Mouse (Mus musculus): Measurements from ENCODE around the gene BC048403. TPM values are rescaled to one million over a fixed set of nuclear protein-coding genes. Genes with fewer than 3 reads are reported as not detected.

BC048403 gene
- polyA plus RNA-seq (2017; shearing (Covaris generic)) = 1 to 10 TPM; 2.8 to 4.6 (median 4.5) TPM

GRCm38 (mm10) chr10:121739548-121740505 is at the start of gene BC048403:
TSS of gene BC048403 (plus strand) at chr10:121739937.
- peak; percentile 82 for ATAC-seq

GRCm38 (mm10) chr10:121692944-121693579 is 46.7 kb upstream of the BC048403 start:
- ATAC-seq = no peak

GRCm38 (mm10) chr10:121694567-121694966 is 45.2 kb upstream of the BC048403 start:
- ATAC-seq = no peak

- peak; percentile 69 for ATAC-seq
Observed at GRCm38 (mm10) chr10:121701296-121702248, 38.2 kb upstream of the BC048403 start.

GRCm38 (mm10) chr10:121703619-121704018 is 36.1 kb upstream of the BC048403 start:
- no peak for ATAC-seq

GRCm38 (mm10) chr10:121704871-121705270 is 34.9 kb upstream of the BC048403 start:
- no peak for ATAC-seq

GRCm38 (mm10) chr10:121705399-121706163 is 34.2 kb upstream of the BC048403 start:
- ATAC-seq = no peak

GRCm38 (mm10) chr10:121716862-121717261 is 22.9 kb upstream of the BC048403 start:
- no peak for ATAC-seq

GRCm38 (mm10) chr10:121718896-121719585 is 20.7 kb upstream of the BC048403 start:
- no peak for ATAC-seq

GRCm38 (mm10) chr10:121720701-121721100 is 19.0 kb upstream of the BC048403 start:
- ATAC-seq = no peak

GRCm38 (mm10) chr10:121726505-121726904 is 13.2 kb upstream of the BC048403 start:
- no peak for ATAC-seq

GRCm38 (mm10) chr10:121727151-121727550 is 12.6 kb upstream of the BC048403 start:
- no peak for ATAC-seq

GRCm38 (mm10) chr10:121728226-121728625 is 11.5 kb upstream of the BC048403 start:
- no peak for ATAC-seq

GRCm38 (mm10) chr10:121731048-121731725 is 8.6 kb upstream of the BC048403 start:
- no peak for ATAC-seq

GRCm38 (mm10) chr10:121732542-121732941 is 7.2 kb upstream of the BC048403 start:
- ATAC-seq = no peak

- ATAC-seq = no peak
Observed at GRCm38 (mm10) chr10:121737256-121737655, 2.5 kb upstream of the BC048403 start.

GRCm38 (mm10) chr10:121742336-121742735 is 2.6 kb downstream of the BC048403 start:
- ATAC-seq = no peak

- no peak for ATAC-seq
Observed at GRCm38 (mm10) chr10:121750175-121750574, 10.4 kb downstream of the BC048403 start.

- no peak for ATAC-seq
Observed at GRCm38 (mm10) chr10:121754237-121754636, 14.5 kb downstream of the BC048403 start.

- ATAC-seq = no peak
Observed at GRCm38 (mm10) chr10:121755822-121756221, 16.1 kb downstream of the BC048403 start.
